Mouse (Mus musculus): Measurements from ENCODE around the gene Ptprcap.
A peak's percentile ranks its signal among the peaks of the same experiment; 100 is the strongest.
"Not testable (repeated sequence)": the region's sequence is repeated elsewhere in the genome, so short reads cannot be mapped to it uniquely, and the experiment has no call there.

Ptprcap gene

GRCm38 (mm10) chr19:4153232-4153654 is at the start of gene Ptprcap:
TSS of gene Ptprcap (plus strand) at chr19:4153604.
- no peak for DNase-seq (ENCODE audit: low read depth, low spot score)

- DNase-seq (ENCODE audit: low read depth, low spot score): no peak
These were observed 49.6 kb upstream of the Ptprcap start for GRCm38 (mm10) chr19:4103792-4104191.

GRCm38 (mm10) chr19:4104675-4105194 is 48.7 kb upstream of the Ptprcap start:
- no peak for DNase-seq (ENCODE audit: low read depth, low spot score)

- DNase-seq (ENCODE audit: low read depth, low spot score): no peak
These were observed 46.8 kb upstream of the Ptprcap start for GRCm38 (mm10) chr19:4106654-4107053.

GRCm38 (mm10) chr19:4108535-4108934 is 44.9 kb upstream of the Ptprcap start:
- DNase-seq (ENCODE audit: low read depth, low spot score): no peak

- no peak for DNase-seq (ENCODE audit: low read depth, low spot score)
These were observed 41.1 kb upstream of the Ptprcap start for GRCm38 (mm10) chr19:4112063-4112960.

GRCm38 (mm10) chr19:4113186-4113805 is 40.1 kb upstream of the Ptprcap start:
- no peak for DNase-seq (ENCODE audit: low read depth, low spot score)

- DNase-seq (ENCODE audit: low read depth, low spot score): no peak
These were observed 39.6 kb upstream of the Ptprcap start for GRCm38 (mm10) chr19:4113806-4114230.

- DNase-seq (ENCODE audit: low read depth, low spot score): no peak
These were observed 38.9 kb upstream of the Ptprcap start for GRCm38 (mm10) chr19:4114551-4114950.

GRCm38 (mm10) chr19:4115144-4115543 is 38.3 kb upstream of the Ptprcap start:
- no peak for DNase-seq (ENCODE audit: low read depth, low spot score)

GRCm38 (mm10) chr19:4115816-4116215 is 37.6 kb upstream of the Ptprcap start:
- no peak for DNase-seq (ENCODE audit: low read depth, low spot score)

GRCm38 (mm10) chr19:4117006-4117405 is 36.4 kb upstream of the Ptprcap start:
- DNase-seq (ENCODE audit: low read depth, low spot score): no peak

- DNase-seq (ENCODE audit: low read depth, low spot score): no peak
These were observed 35.1 kb upstream of the Ptprcap start for GRCm38 (mm10) chr19:4118350-4118749.

GRCm38 (mm10) chr19:4119716-4120487 is 33.5 kb upstream of the Ptprcap start:
- no peak for DNase-seq (ENCODE audit: low read depth, low spot score)

- DNase-seq (ENCODE audit: low read depth, low spot score): no peak
These were observed 32.9 kb upstream of the Ptprcap start for GRCm38 (mm10) chr19:4120496-4120895.

- DNase-seq (ENCODE audit: low read depth, low spot score): peak; percentile 90
These were observed 32.2 kb upstream of the Ptprcap start for GRCm38 (mm10) chr19:4121097-4121805.

GRCm38 (mm10) chr19:4121896-4122295 is 31.5 kb upstream of the Ptprcap start:
- DNase-seq (ENCODE audit: low read depth, low spot score): not testable (repeated sequence)

- DNase-seq (ENCODE audit: low read depth, low spot score): no peak
These were observed 30.7 kb upstream of the Ptprcap start for GRCm38 (mm10) chr19:4122411-4123370.

- DNase-seq (ENCODE audit: low read depth, low spot score): no peak
These were observed 29.0 kb upstream of the Ptprcap start for GRCm38 (mm10) chr19:4124432-4124831.

GRCm38 (mm10) chr19:4125268-4125667 is 28.1 kb upstream of the Ptprcap start:
- DNase-seq (ENCODE audit: low read depth, low spot score): not testable (repeated sequence)
